Mouse (Mus musculus) induced T-regulatory cell, adult 2 months (primary cell): ENCODE data around the gene Naa35.
"Not testable (repeated sequence)": the region's sequence is repeated elsewhere in the genome, so short reads cannot be mapped to it uniquely, and the experiment has no call there.

Source experiments
- DNase-seq: peaks from one replicate; pipeline ENCODE4 v3.0.0-alpha.2; 2012; ENCODE audit warnings: low read depth

The Naa35 gene

DNA sequence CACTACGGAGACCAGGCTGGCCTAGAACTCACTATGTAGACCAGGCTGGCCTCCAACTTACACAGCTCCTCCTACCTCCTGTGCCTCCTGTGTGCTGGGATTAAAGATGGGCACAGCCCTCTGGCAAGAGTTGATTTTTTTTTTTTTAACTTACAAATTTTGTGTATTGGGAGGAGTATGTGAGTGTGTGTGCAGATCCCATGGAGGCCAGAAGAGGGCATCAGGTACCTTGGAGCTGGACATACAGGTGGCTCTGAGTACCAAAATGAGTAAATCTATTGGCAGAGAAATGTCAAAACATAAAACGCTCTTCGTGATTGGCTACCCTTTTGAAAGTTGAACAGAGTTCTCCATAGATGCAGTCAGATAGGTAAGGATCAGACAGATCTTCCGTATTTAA is 4.1 kb upstream of the Naa35 start:
- DNase-seq: peak; percentile 53

- no peak for DNase-seq
Observed at GRCm38 (mm10) chr13:59584481-59584880, 578 bp upstream of the Naa35 start.

DNA sequence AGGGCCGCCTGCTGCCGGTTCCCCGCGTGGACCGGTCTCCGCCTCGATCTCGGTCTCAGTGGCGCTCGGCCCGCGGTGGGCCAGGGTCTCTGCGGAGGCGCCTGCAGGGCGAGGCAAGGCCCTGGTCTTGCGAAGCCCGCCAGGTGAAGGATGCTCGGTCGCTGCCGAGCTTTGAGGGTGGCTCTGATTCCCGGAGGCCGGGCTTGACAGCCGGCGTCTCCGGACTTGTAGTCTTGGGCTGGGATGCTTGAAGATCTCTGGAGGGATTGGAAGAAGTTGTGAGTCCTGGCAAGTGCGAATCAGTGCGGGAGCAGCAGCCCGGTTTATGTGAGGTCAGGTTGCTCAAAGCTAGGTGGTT is 568 bp downstream of the Naa35 start:
- no peak for DNase-seq

DNA sequence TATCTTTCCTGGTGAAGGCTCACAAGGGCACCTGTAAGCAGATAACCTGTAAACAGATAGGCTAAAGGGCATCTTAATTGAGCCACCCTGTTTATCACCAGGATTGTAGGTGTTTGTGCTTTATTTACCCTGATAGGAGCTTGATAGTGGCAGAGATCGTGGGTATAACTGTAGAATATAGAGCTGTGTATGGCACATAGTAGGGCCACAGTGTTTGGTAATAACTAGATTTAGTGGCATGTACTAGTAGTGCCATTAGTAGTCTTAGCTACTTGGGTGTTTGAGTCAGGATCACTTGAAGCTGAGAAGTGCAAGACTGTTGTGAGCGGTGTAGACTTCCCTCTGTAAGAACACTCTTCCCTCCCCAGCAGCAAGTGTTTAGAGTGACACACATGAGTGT is 2.1 kb downstream of the Naa35 start:
- DNase-seq: no peak

GRCm38 (mm10) chr13:59589672-59590071 is 4.6 kb downstream of the Naa35 start:
- no peak for DNase-seq

GRCm38 (mm10) chr13:59590691-59591090 is 5.6 kb downstream of the Naa35 start:
- DNase-seq: no peak

- DNase-seq: not testable (repeated sequence)
Observed at GRCm38 (mm10) chr13:59592058-59592457, 7.0 kb downstream of the Naa35 start.

- DNase-seq: no peak
Observed at GRCm38 (mm10) chr13:59592630-59593029, 7.6 kb downstream of the Naa35 start.

- no peak for DNase-seq
Observed at GRCm38 (mm10) chr13:59603096-59603495, 18.0 kb downstream of the Naa35 start.

DNA sequence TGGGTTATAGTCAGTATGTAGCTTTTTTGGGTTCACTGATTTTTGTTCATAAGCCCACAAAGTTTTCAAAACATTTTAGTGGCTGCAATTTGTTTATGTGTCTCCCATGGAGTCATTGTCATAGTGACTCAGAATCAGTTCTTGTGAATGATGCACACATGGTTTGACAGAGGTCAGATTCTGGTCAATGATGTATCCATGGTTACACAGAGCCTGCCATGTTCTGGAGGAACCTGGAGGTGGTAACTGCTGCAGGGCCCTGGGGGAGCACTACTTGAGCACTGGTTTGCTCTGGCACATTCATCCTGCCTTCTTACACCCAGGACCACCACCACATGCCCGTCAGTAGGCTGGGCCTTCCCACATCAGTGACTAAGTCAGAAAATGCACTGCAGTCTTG is 19.5 kb downstream of the Naa35 start:
- DNase-seq: no peak

- no peak for DNase-seq
Observed at GRCm38 (mm10) chr13:59605221-59605922, 20.3 kb downstream of the Naa35 start.

- DNase-seq: no peak
Observed at GRCm38 (mm10) chr13:59609885-59610284, 24.8 kb downstream of the Naa35 start.

- DNase-seq: no peak
Observed at GRCm38 (mm10) chr13:59610437-59610836, 25.4 kb downstream of the Naa35 start.

DNA sequence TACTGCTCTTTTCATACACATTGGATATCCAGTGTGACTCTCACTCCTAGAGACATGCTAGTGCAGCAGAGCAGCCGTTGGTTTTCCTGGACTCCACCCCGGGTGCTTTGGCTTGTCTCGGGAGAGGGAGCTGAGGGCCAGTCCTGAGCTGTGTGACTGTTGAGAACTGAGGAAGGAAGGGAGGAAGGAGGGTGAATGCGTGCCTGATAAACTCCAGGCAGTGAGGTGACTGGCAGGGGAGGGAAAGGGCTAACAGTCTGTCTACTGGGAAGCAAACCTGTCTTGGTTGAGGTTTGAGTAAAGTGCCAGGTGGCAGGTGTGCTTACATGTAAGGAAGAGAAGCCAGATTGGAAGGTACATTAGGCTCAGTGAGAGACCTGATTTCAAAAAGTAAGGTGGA is 28.8 kb downstream of the Naa35 start:
- no peak for DNase-seq

DNA sequence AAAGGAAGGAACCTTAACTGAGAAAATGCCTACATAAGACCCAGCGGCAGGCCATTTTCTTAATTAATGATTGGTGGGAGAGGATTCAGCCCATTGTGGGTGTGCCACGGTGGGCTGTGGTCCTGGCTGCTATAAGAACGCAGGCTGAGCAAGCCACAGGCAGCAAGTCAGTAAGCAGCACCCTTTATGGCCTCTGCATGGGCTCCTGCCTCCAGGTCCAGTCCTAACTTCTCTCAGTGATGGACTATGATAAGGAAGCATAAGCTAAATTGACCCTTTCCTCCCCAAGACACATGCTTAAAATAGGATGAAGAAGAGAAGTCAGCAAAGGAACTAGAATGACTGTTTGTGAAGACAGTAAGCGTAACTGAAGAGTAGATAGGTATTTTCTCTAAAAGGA is 30.1 kb downstream of the Naa35 start:
- no peak for DNase-seq

DNA sequence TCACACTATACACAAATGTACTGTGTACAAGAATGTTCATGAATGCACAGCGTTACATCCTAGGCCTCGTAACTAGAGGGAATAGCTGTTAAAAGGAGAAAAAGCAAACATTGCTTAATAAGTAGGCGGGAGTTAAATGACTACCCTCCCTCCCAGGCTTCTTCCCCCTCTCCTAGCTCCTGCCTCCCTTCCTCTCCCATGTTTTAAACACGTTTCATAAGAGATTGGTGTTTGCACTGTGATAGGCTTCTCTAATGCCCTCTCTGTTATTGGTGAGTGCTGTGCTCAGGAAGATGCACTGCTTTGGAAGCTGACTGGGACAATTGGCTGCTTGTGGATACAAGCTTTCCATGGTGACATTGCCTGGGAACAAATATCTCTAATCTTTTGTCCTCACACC is 30.5 kb downstream of the Naa35 start:
- no peak for DNase-seq

- no peak for DNase-seq
Observed at GRCm38 (mm10) chr13:59618463-59618862, 33.4 kb downstream of the Naa35 start.

DNA sequence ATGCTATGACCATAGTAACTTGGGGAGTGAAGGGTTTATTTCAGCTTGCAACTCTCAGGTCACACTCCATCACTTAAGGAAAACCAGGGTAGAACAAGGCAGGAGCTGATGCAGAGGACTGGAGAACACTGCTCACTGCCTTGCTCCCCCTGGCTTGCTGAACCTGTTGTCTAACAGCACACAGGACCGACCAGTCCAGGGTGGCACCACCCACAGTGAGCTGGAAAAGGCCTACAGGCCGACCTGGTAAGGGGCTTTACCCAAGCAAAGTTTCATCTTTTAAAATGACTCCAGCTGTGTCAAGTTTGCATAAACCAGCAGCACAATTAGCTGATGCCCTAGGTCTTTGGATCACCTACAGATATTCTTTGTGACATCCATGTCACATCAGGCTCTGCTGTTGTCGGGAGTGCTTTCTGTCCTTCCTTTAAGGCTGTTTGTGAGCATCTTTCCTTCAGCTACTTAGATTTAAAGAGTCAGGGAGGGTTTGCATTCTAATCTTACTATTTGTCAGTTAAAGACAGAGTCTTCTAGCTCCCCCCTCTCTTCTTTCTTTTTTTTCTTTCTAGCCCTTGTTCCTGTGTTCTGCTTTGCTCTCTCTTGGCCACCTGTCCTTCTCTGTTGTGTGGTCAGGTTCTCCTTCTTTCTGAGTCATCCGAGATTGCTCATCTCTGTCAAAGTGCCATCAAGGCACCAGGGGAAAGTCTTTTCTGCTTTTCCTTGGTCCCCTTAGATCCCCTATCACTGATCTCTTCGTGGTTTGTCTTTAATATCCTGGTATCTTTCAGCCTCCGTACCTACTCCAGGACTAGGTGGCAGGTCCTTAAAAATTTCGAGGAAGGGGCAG is 36.8 kb downstream of the Naa35 start:
- no peak for DNase-seq

DNA sequence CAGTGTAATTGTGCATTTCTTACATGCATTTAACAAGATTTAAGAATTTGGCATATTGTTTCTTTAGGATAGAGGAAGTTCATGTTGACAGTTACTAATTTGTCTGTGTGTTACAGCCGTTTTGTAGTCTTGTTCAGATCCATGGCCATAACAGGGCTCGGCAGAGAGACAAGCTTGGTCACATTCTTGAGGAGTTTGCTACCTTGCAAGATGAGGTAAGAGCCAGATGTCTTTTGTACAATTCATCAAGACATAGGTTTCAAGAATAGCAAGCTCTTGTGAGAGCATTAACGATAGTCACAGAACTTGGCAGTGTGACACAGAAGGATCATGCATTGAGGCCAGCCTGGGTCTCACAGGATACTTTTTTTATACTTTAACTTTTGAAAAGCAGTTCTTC is 39.3 kb downstream of the Naa35 start:
- no peak for DNase-seq

DNA sequence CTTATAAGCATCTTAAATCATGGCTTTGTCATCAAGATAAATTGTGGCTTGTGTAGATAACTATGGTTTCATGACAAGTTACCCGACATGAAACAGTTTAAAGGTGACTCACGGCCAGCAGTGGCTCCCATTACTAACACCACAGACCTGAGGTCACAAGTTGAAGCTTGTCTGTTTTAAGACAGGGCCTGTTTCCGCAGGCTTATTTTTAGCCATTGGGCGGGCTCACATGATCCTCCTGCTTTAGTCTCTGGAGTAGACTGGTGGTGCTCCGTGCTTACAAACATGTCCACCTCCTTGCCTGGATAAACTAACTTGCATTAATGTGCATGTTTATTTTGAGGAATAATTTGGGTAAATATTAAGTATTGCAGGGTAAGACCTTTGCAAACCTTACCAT is 39.8 kb downstream of the Naa35 start:
- no peak for DNase-seq

GRCm38 (mm10) chr13:59626739-59627138 is 41.7 kb downstream of the Naa35 start:
- no peak for DNase-seq

- DNase-seq: no peak
Observed at GRCm38 (mm10) chr13:59634637-59635036, 49.6 kb downstream of the Naa35 start.

- no peak for DNase-seq
Observed at GRCm38 (mm10) chr13:59637800-59638199, 52.7 kb downstream of the Naa35 start.
